Mouse (Mus musculus) kidney, embryonic 15.5 days (tissue): ENCODE results near the gene Cyp4f37. TPM values are rescaled to one million over a fixed set of nuclear protein-coding genes. Genes with fewer than 3 reads are reported as not detected.

Experiments used
- ATAC-seq: fragments of 200-750 bp; cut with Nextera tagmentation; replicated peaks from 2 replicates; pipeline ENCODE4 v1.8.0; 2017; ENCODE audit warnings: moderate TSS enrichment; ENCODE audit not compliant: low FRiP score
- H3K27ac ChIP-seq: fragments of 300-500 bp; sonication (generic); 2 replicates; pipeline ENCODE4 v1.5.1; 2015; ENCODE audit warnings: mild to moderate bottlenecking, inconsistent platforms
- H3K27me3 ChIP-seq: fragments of 300-500 bp; sonication (generic); 2 replicates; pipeline ENCODE4 v1.6.1; 2015; ENCODE audit warnings: inconsistent platforms
- H3K36me3 ChIP-seq: fragments of 300-500 bp; sonication (generic); 2 replicates; pipeline ENCODE4 v1.6.1; 2015; ENCODE audit warnings: inconsistent platforms
- H3K4me1 ChIP-seq: fragments of 300-500 bp; sonication (generic); 2 replicates; pipeline ENCODE4 v1.6.1; 2015; ENCODE audit warnings: inconsistent platforms
- H3K4me2 ChIP-seq: fragments of 300-500 bp; sonication (generic); 2 replicates; pipeline ENCODE4 v1.6.1; 2015; ENCODE audit warnings: moderate library complexity, mild to moderate bottlenecking, inconsistent platforms
- H3K4me3 ChIP-seq: fragments of 300-500 bp; sonication (generic); replicated peaks from 2 replicates; pipeline ENCODE4 v1.5.1; 2015; ENCODE audit warnings: mild to moderate bottlenecking, inconsistent platforms
- H3K9ac ChIP-seq: fragments of 300-500 bp; sonication (generic); 2 replicates; pipeline ENCODE4 v1.6.1; 2015; ENCODE audit warnings: mild to moderate bottlenecking, inconsistent platforms
- H3K9me3 ChIP-seq: fragments of 300-500 bp; sonication (generic); replicated peaks from 2 replicates; pipeline ENCODE4 v1.6.1; 2016; ENCODE audit warnings: inconsistent platforms
- WGBS: fragments of 180-500 bp; shearing (Covaris S2); methylation state at CpG from one replicate; pipeline ENCODE4 v1.1.7; 2015; ENCODE audit warnings: mixed read lengths; 5-methylcytosine and 5-hydroxymethylcytosine counted together
- polyA plus RNA-seq: library from polyadenylated mRNA; unstranded; fragments of >200 nt; fragmentation: Nextera tagmentation; extraction: Ambion mirVana; gene quantifications from 2 replicates; pipeline ENCODE4 v1.2.1, GENCODE M21; 2015

The Cyp4f37 gene
- polyA plus RNA-seq, 1 experiment from 2014 or later = not detected

DNA sequence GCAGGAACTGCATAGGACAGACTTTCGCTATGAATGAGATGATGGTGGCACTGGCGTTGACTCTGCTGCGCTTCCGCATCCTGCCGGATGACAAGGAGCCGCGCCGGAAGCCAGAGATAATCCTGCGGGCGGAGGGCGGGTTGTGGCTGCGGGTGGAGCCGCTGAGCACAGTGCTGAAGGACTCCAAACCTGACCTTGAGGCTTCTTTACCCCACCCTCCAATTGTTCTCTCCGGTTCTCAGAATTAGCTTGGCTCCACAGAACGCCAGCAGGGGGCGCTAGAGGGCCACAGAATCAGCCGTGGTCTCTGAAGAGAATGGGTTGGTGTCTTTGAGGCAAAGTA is 13.8 kb downstream of the Cyp4f37 start:
- peak overlapping the region; percentile 39 for H3K9ac ChIP-seq
- no peaks in the 10 kb centered on the region for H3K9me3 ChIP-seq
- 0 out of 2 replicates have a peak, but pooled peaks cover 5% of the 10 kb centered on the region for H3K4me1 ChIP-seq
- no peaks in the 10 kb centered on the region for H3K27me3 ChIP-seq
- 2% methylated on average over 17 of the region's 17 CpGs for WGBS
- peak overlapping the region; percentile 41 for H3K4me3 ChIP-seq
- H3K36me3 ChIP-seq = no peaks in the 10 kb centered on the region
- ATAC-seq = peak; percentile 56; the same call in 1 of the 2 replicates
- peak overlapping the region; percentile 71 for H3K4me2 ChIP-seq
- no peak overlapping the region for H3K27ac ChIP-seq

DNA sequence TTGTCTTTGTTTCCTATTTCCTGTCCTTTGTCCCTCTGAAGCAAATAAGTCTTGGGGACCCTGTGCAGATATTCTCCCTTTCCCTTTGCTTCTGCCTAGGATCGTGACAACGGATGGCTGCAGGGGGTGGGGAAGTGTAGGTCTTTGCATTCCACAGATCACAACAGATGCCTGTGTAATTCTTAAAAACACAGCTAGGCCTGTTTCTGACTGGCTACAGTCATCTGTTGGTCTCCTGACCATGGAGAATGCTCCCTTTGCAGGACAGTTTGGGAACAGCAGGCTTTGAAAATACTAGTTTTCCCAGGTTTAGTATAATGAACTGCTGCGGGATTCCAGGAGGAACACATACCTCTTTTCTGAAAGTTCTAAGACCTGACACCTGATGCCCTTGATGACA is 15.2 kb downstream of the Cyp4f37 start:
- H3K4me3 ChIP-seq = no peak overlapping the region
- WGBS = 56% methylated on average over 3 of the region's 3 CpGs
- ATAC-seq = no peak

DNA sequence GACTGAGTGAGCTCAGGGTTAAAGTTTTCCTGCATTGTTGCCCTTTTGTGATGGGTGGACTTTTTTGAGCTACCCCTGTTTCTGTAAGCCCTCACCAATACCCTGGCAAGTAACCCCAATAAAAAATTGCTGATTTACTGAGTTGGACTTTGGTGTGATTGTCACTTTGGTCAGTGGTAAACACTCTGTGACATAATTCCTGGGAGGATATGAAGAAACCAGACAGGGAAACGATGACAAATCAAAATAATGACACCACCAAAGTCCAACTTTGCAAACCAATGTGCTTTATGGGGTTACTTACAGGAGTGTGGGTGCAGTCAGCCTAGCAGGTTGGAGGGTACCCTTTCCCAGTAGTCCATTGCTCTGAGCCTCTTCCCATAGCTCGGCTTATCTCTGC is 16.0 kb downstream of the Cyp4f37 start:
- 0 out of 2 replicates have a peak, but pooled peaks cover 5% of the 10 kb centered on the region for H3K4me1 ChIP-seq
- no peak overlapping the region for H3K9ac ChIP-seq
- no peaks in the 10 kb centered on the region for H3K36me3 ChIP-seq
- 77% methylated on average over 2 of the region's 2 CpGs for WGBS
- no peak for ATAC-seq
- no peak overlapping the region for H3K4me3 ChIP-seq
- no peak overlapping the region for H3K27ac ChIP-seq
- H3K9me3 ChIP-seq = no peaks in the 10 kb centered on the region
- H3K27me3 ChIP-seq = no peaks in the 10 kb centered on the region
- no peak overlapping the region for H3K4me2 ChIP-seq

More for the DNA sequence above, 15.2 kb downstream of the Cyp4f37 start:
- H3K4me2 ChIP-seq = no peak overlapping the region
- H3K27ac ChIP-seq = no peak overlapping the region
- H3K9ac ChIP-seq = no peak overlapping the region
- 0 out of 2 replicates have a peak, but pooled peaks cover 5% of the 10 kb centered on the region for H3K4me1 ChIP-seq
- H3K27me3 ChIP-seq = no peaks in the 10 kb centered on the region
- H3K36me3 ChIP-seq = no peaks in the 10 kb centered on the region
- no peaks in the 10 kb centered on the region for H3K9me3 ChIP-seq

DNA sequence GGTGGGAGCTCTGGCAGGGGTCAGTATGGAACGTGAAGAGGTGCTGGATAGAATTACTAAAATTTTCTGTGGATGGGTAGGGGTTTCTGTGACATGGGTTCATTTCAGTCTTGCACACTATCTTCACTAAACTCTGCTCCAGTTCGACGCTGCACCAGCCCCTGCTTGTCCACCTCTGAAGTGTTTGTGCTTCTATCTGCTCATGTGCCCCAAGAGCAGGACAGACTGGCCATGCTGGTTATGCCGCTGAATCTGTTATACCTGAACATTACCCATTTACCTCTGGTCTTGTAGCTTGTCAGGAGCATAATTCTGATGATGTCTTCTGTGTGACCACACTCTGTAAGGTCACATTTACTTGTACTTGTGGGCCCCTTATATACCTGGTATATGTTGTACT is 25.5 kb downstream of the Cyp4f37 start:
- H3K4me2 ChIP-seq = no peak overlapping the region
- no peaks in the 10 kb centered on the region for H3K27me3 ChIP-seq
- no peaks in the 10 kb centered on the region for H3K4me1 ChIP-seq
- no peak for ATAC-seq
- no peak overlapping the region for H3K9ac ChIP-seq
- WGBS = 89% methylated on average over 4 of the region's 4 CpGs
- no peaks in the 10 kb centered on the region for H3K9me3 ChIP-seq
- H3K36me3 ChIP-seq = no peaks in the 10 kb centered on the region
- H3K27ac ChIP-seq = no peak overlapping the region
- no peak overlapping the region for H3K4me3 ChIP-seq

- Histone ChIP-seq H3K9ac (no peak overlapping the region), H3K27ac (no peak overlapping the region), H3K4me1 (no peaks in the 10 kb centered on the region), H3K27me3 (no peaks in the 10 kb centered on the region), H3K4me2 (no peak overlapping the region), H3K9me3 (no peaks in the 10 kb centered on the region), H3K36me3 (no peaks in the 10 kb centered on the region), H3K4me3 (no peak overlapping the region)
- no peak for ATAC-seq
- 92% methylated on average over 4 of the region's 4 CpGs for WGBS
Measured at GRCm38 (mm10) chr17:32653860-32654259, 32.8 kb downstream of the Cyp4f37 start.

DNA sequence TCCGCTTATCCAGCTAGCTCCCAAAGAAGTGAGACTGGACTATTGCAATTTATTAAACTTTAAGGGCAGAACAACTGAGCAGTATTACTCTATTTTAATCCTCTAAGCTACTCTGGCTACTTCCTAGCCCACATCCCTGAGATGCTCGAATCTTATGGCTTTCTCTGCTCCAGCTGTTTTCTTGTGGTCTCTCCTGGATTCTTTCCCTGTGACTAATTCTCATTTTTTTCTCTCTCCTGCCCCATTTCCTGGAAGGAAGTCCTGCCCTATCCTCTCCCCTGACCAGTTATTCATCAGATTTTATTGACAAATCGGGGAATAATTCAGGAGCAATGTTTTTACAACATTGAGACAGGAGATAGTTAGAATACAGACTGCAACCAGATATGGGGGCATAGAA is 35.9 kb downstream of the Cyp4f37 start:
- Histone ChIP-seq H3K4me1 (no peaks in the 10 kb centered on the region), H3K4me3 (no peak overlapping the region), H3K36me3 (no peaks in the 10 kb centered on the region), H3K9ac (no peak overlapping the region), H3K9me3 (no peaks in the 10 kb centered on the region), H3K27ac (no peak overlapping the region), H3K27me3 (no peaks in the 10 kb centered on the region), H3K4me2 (no peak overlapping the region)
- WGBS = 70% methylated on average over 3 of the region's 3 CpGs
- no peak for ATAC-seq

GRCm38 (mm10) chr17:32658246-32658645 is 37.1 kb downstream of the Cyp4f37 start:
- H3K9me3 ChIP-seq = no peaks in the 10 kb centered on the region
- no peaks in the 10 kb centered on the region for H3K4me1 ChIP-seq
- no peaks in the 10 kb centered on the region for H3K27me3 ChIP-seq
- H3K4me3 ChIP-seq = no peak overlapping the region
- no peak overlapping the region for H3K4me2 ChIP-seq
- no peak overlapping the region for H3K27ac ChIP-seq
- ATAC-seq = no peak
- H3K9ac ChIP-seq = no peak overlapping the region
- WGBS = 69% methylated on average over 1 of the region's 1 CpGs
- H3K36me3 ChIP-seq = no peaks in the 10 kb centered on the region

GRCm38 (mm10) chr17:32658712-32659111 is 37.6 kb downstream of the Cyp4f37 start, which contains the start of gene Cyp4f40:
Gene Cyp4f40, plus strand, starts transcription at chr17:32658900.
- no peak within 1 kb of the TSS for H3K27ac ChIP-seq
- WGBS = 44% methylated on average over 2 of the region's 2 CpGs

DNA sequence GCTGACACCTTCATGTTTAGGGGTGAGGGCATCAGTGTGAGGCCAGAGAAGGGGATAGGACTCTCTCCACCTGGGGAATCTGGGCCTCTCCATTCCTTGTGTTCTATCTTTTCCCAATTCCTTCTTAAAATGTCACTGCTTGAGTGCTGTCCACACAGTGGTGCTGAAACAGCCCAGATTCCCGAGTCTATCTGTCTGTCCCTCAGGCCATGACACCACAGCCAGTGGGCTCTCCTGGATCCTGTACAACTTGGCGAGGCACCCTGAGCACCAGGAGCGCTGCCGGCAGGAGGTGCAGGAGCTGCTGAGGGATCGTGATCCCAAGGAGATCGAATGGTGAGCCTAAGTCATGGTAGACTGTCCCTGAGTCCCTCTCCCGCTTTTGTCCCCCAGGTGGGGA is 52.9 kb downstream of the Cyp4f37 start:
- Histone ChIP-seq H3K9me3 (no peaks in the 10 kb centered on the region), H3K4me3 (no peak overlapping the region), H3K27me3 (no peaks in the 10 kb centered on the region), H3K9ac (no peak overlapping the region), H3K36me3 (no peaks in the 10 kb centered on the region), H3K4me1 (no peaks in the 10 kb centered on the region), H3K27ac (no peak overlapping the region), H3K4me2 (no peak overlapping the region)
- no peak for ATAC-seq
- WGBS = 65% methylated on average over 7 of the region's 7 CpGs

More at GRCm38 (mm10) chr17:32658712-32659111, 37.6 kb downstream of the Cyp4f37 start, which contains the start of gene Cyp4f40:
- no peaks in the 10 kb centered on the region for H3K36me3 ChIP-seq
- H3K9me3 ChIP-seq = no peaks in the 10 kb centered on the region
- no peak for ATAC-seq
- H3K27me3 ChIP-seq = no peaks in the 10 kb centered on the region
- H3K4me2 ChIP-seq = no peak within 1 kb of the TSS
- no peak within 1 kb of the TSS for H3K9ac ChIP-seq
- H3K4me1 ChIP-seq = no peaks in the 10 kb centered on the region
- H3K4me3 ChIP-seq = no peak within 1 kb of the TSS

DNA sequence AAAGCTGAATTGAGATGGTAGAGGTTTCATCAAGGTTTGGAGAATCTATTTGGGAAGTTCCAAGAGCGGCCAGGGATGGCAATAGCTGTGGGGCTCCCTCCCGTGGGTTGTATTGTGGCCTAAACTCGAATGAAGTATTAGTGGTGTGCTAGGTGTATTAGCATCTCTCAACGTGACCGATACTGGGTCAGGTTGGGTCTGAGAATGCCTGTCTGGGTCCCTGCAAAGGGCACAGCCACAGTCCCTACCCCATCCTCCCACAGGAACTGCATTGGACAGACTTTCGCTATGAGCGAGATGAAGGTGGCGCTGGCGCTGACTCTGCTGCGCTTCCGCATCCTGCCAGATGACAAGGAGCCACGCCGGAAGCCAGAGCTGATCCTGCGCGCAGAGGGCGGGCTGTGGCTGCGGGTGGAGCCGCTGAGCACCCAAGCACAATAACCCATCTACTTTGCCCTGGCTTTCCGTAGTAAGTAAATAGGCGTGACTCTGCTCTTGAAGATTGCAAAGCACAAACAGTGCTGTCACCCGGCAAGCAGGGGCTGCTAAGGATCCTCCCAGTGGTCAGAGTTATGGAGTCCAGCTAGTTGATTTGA is 55.0 kb downstream of the Cyp4f37 start:
- Histone ChIP-seq H3K9me3 (no peaks in the 10 kb centered on the region), H3K36me3 (no peaks in the 10 kb centered on the region), H3K27ac (no peak overlapping the region), H3K4me3 (no peak overlapping the region), H3K4me2 (peak overlapping the region; percentile 31; the same call in 1 of the 2 replicates), H3K27me3 (no peaks in the 10 kb centered on the region), H3K4me1 (no peaks in the 10 kb centered on the region), H3K9ac (no peak overlapping the region)
- ATAC-seq = no peak
- WGBS = 42% methylated on average over 21 of the region's 21 CpGs

- H3K9ac ChIP-seq = no peak overlapping the region
- 21% methylated on average over 2 of the region's 2 CpGs for WGBS
- no peaks in the 10 kb centered on the region for H3K27me3 ChIP-seq
- H3K4me3 ChIP-seq = no peak overlapping the region
- no peaks in the 10 kb centered on the region for H3K9me3 ChIP-seq
- no peak overlapping the region for H3K27ac ChIP-seq
- ATAC-seq = no peak
- no peaks in the 10 kb centered on the region for H3K4me1 ChIP-seq
- no peak overlapping the region for H3K4me2 ChIP-seq
- H3K36me3 ChIP-seq = no peaks in the 10 kb centered on the region
Measured at GRCm38 (mm10) chr17:32680404-32680803, 59.3 kb downstream of the Cyp4f37 start.

GRCm38 (mm10) chr17:32685048-32685750 is 64.1 kb downstream of the Cyp4f37 start, which contains the start of gene Cyp4f15:
Gene Cyp4f15, plus strand, starts transcription at chr17:32685627.
- Histone ChIP-seq H3K4me3 (no peak within 1 kb of the TSS), H3K9me3 (no peaks in the 10 kb centered on the region), H3K4me2 (no peak within 1 kb of the TSS), H3K9ac (no peak within 1 kb of the TSS), H3K36me3 (no peaks in the 10 kb centered on the region), H3K27ac (no peak within 1 kb of the TSS), H3K4me1 (no peaks in the 10 kb centered on the region), H3K27me3 (no peaks in the 10 kb centered on the region)
- WGBS = 37% methylated on average over 7 of the region's 7 CpGs
- no peak for ATAC-seq
